Mouse (Mus musculus): ENCODE results near the gene Prickle1.

GRCm38 (mm10) chr15:93471651-93472050 is 124.0 kb downstream of the Prickle1 start:
- no peak for TF ChIP-seq CTCF (IDR thresholded peaks at IDR 0.05; ENCODE audit: low read depth)
- no peak for TF ChIP-seq EP300 (IDR thresholded peaks at IDR 0.05; ENCODE audit: low read depth)
